ENCODE assay signal across 32 mouse cellular contexts in the genomic region with DNA sequence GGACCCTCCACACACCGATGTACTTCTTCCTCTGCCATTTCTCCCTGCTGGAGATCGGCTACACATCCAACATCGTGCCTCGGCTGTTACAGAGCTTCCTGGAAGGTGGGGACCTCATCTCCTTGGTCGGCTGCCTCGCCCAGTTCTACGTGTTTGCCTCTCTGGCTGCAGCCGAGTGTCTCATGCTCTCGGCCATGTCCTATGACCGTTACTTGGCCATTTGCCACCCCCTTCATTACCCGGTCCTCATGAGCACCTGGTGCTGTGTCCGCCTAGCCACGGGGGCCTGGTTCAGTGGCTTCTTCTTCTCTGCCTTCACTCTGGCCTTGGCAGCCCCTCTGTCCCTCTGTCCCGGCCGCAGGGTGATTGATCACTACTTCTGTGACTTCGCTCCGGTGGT. TPM values are rescaled to one million over a fixed set of nuclear protein-coding genes. Genes with fewer than 3 reads are reported as not detected.
DNase-seq lines count a peak whose midpoint lies in the region; TF ChIP-seq lines count a peak whose summit lies in the region.
"Had no signal": no experiment of that assay in that cellular context is flagged by ENCODE, and none has a peak within 500 bp of the region (broad histone marks: within the 10 kb centered on the region; RNA-seq: fewer than 3 reads in every experiment).

No protein-coding gene starts in this region.

- DNase-seq in left cerebral cortex, postnatal 4 days = peak; percentile 40
- DNase-seq in left cerebral cortex, postnatal 36 days (ENCODE audit: low spot score in 2 of 2) = no peak
- no peak for DNase-seq in layer of hippocampus, adult 9-11 months
- no peak for DNase-seq in lung, adult 2 months
- DNase-seq: adrenal gland, adult 8-10 months; adrenal gland, postnatal 36 days; cerebellum, adult 11 months; cerebellum, adult 8-10 months; gastrocnemius, postnatal 25 days; heart, adult 18-20 months; heart, postnatal 10 days; heart, postnatal 36 days had no signal

- H3K4me3 ChIP-seq in E14TG2a.4 (replicated peaks; ENCODE audit: low read length) (peak overlapping the region; percentile 64), ES-Bruce4 (ENCODE audit: low read depth, low read length) (0 out of 2 replicates have a peak overlapping the region, but pooled peaks have one; percentile 0)
- H3K4me3 ChIP-seq in lung, adult 2 months (replicated peaks; ENCODE audit: extremely low read depth, low read depth, low read length) = no peak overlapping the region
- H3K4me3 ChIP-seq: embryonic facial prominence, embryonic 12.5 days; embryonic facial prominence, embryonic 15.5 days; erythroblast, embryonic 14.5 days; forebrain, embryonic 12.5 days; forebrain, embryonic 15.5 days; heart, embryonic 12.5 days; heart, embryonic 15.5 days; hindbrain, embryonic 10.5 days; hindbrain, embryonic 13.5 days; intestine, embryonic 15.5 days had no signal

- TF ChIP-seq EP300 in ES-Bruce4 (IDR thresholded peaks at IDR 0.05; ENCODE audit: insufficient read depth, low read depth, low read length) = no peak

- no peak overlapping the region for H3K9ac ChIP-seq in ES-Bruce4 (ENCODE audit: low read depth, poor library complexity, severe bottlenecking)
- H3K9ac ChIP-seq: embryonic facial prominence, embryonic 12.5 days; embryonic facial prominence, embryonic 15.5 days; forebrain, embryonic 12.5 days; forebrain, embryonic 15.5 days; heart, embryonic 12.5 days; heart, embryonic 15.5 days; hindbrain, embryonic 13.5 days; intestine, embryonic 15.5 days had no signal

- H3K9me3 ChIP-seq in E14TG2a.4 (ENCODE audit: low read length) (no peaks in the 10 kb centered on the region), ES-Bruce4 (replicated peaks; ENCODE audit: control insufficient read depth, insufficient read depth, low read length, poor library complexity, severe bottlenecking) (no peaks in the 10 kb centered on the region)
- H3K9me3 ChIP-seq: embryonic facial prominence, embryonic 12.5 days; embryonic facial prominence, embryonic 15.5 days; forebrain, embryonic 12.5 days; forebrain, embryonic 15.5 days; G1E; heart, embryonic 15.5 days; hindbrain, embryonic 10.5 days; hindbrain, embryonic 13.5 days; intestine, embryonic 15.5 days had no signal

- H3K27ac ChIP-seq in ES-Bruce4 (ENCODE audit: insufficient read depth, low read length) = no peak overlapping the region
- H3K27ac ChIP-seq: embryonic facial prominence, embryonic 12.5 days; embryonic facial prominence, embryonic 15.5 days; forebrain, embryonic 12.5 days; forebrain, embryonic 15.5 days; heart, embryonic 15.5 days; hindbrain, embryonic 10.5 days; hindbrain, embryonic 13.5 days; intestine, embryonic 15.5 days had no signal

- intact Hi-C loops in left cerebral cortex, postnatal 4 days (cut with DNase I) = no loop called here
- intact Hi-C loops in left cerebral cortex, postnatal 36 days (cut with DNase I) = no loop called here

- WGBS in lung, adult 2 months = 78% methylated on average over 17 of the region's 17 CpGs

- no peak for TF ChIP-seq POLR2A in ES-Bruce4 (IDR thresholded peaks at IDR 0.05; ENCODE audit: insufficient read depth, low read length)
- no peak for TF ChIP-seq POLR2A in lung, adult 2 months (IDR thresholded peaks at IDR 0.05; ENCODE audit: borderline replicate concordance, extremely low read depth, low read depth, low read length)

- TF ChIP-seq CTCF in E14TG2a.4 (conservative IDR thresholded peaks at IDR 0.05; ENCODE audit: low read length) (no peak), ES-Bruce4 (IDR thresholded peaks at IDR 0.05; ENCODE audit: low read depth, low read length) (no peak)
- TF ChIP-seq CTCF in lung, adult 2 months (IDR thresholded peaks at IDR 0.05; ENCODE audit: insufficient read depth, low read length) = no peak

- H3K27me3 ChIP-seq in E14TG2a.4 (ENCODE audit: insufficient read depth, low read length) = peaks cover 31% of the 10 kb centered on the region
- H3K27me3 ChIP-seq in ES-Bruce4 (ENCODE audit: control insufficient read depth, insufficient read depth, low read length, poor library complexity, severe bottlenecking) = no peaks in the 10 kb centered on the region
- H3K27me3 ChIP-seq: embryonic facial prominence, embryonic 12.5 days; embryonic facial prominence, embryonic 15.5 days; forebrain, embryonic 15.5 days; hindbrain, embryonic 13.5 days; intestine, embryonic 15.5 days; Patski had no signal

- no peaks in the 10 kb centered on the region for H3K36me3 ChIP-seq in E14TG2a.4 (ENCODE audit: insufficient read depth, low read length)
- no peaks in the 10 kb centered on the region for H3K36me3 ChIP-seq in ES-Bruce4 (ENCODE audit: control insufficient read depth, insufficient read depth, low read length, poor library complexity, severe bottlenecking)
- H3K36me3 ChIP-seq: embryonic facial prominence, embryonic 12.5 days; embryonic facial prominence, embryonic 15.5 days; forebrain, embryonic 12.5 days; forebrain, embryonic 15.5 days; G1E; heart, embryonic 12.5 days; heart, embryonic 15.5 days; hindbrain, embryonic 10.5 days; hindbrain, embryonic 13.5 days; intestine, embryonic 15.5 days had no signal

- peaks cover 12% of the 10 kb centered on the region for H3K4me1 ChIP-seq in E14TG2a.4 (replicated peaks; ENCODE audit: low read depth, low read length)
- H3K4me1 ChIP-seq in ES-Bruce4 (ENCODE audit: control insufficient read depth, insufficient read depth, low read length) = no peaks in the 10 kb centered on the region
- no peaks in the 10 kb centered on the region for H3K4me1 ChIP-seq in lung, adult 2 months (ENCODE audit: control insufficient read depth, insufficient read depth, low read length)
- H3K4me1 ChIP-seq: embryonic facial prominence, embryonic 12.5 days; embryonic facial prominence, embryonic 15.5 days; forebrain, embryonic 12.5 days; forebrain, embryonic 15.5 days; heart, embryonic 12.5 days; heart, embryonic 15.5 days; hindbrain, embryonic 10.5 days; hindbrain, embryonic 13.5 days; intestine, embryonic 15.5 days had no signal

RNA-seq across cellular contexts. Expression of gene Olfr279, which starts 5.4 kb away (rescaled TPM):
- not detected for total RNA-seq in left cerebral cortex, postnatal 4 days (2021)
- not detected for total RNA-seq in left cerebral cortex, postnatal 36 days (2021)
- polyA plus RNA-seq in ES-Bruce4 (2011; ENCODE audit: insufficient read depth, insufficient read length, low read depth, missing spikeins) = 0.10 TPM in 1 of 2 replicates, not detected in the other
- polyA plus RNA-seq in lung, adult 2 months (2012; rRNA removed) = 0.12 and 0.13 TPM in 2 replicates
- total RNA-seq: adrenal gland, adult 8-10 months; adrenal gland, postnatal 36 days; common myeloid progenitor, adult 5-6 weeks; gastrocnemius, adult 8-10 months; gastrocnemius, postnatal 25 days; heart, adult 18-20 months; heart, postnatal 10 days; heart, postnatal 36 days had no signal
- polyA plus RNA-seq: C2C12; CD4-positive, CD25-positive, alpha-beta regulatory T cell, adult 4 months; erythroblast, embryonic 14.5 days; forebrain, embryonic 12.5 days; forebrain, embryonic 15.5 days; G1E; gonadal fat pad, adult 2 months; heart, embryonic 12.5 days; heart, embryonic 15.5 days; hindbrain, embryonic 10.5 days; hindbrain, embryonic 13.5 days; hindbrain, embryonic 16.5 days; intestine, embryonic 15.5 days; Patski had no signal

RNA-seq across cellular contexts. Expression of gene Lalba, which starts 15.1 kb away (rescaled TPM):
- not detected for total RNA-seq in left cerebral cortex, postnatal 4 days (2021)
- total RNA-seq in left cerebral cortex, postnatal 36 days (2021) = not detected
- not detected in 2 replicates for polyA plus RNA-seq in ES-Bruce4 (2011; ENCODE audit: insufficient read depth, insufficient read length, low read depth, missing spikeins)
- polyA plus RNA-seq in lung, adult 2 months (2012; rRNA removed) = 0.39 TPM in 1 of 2 replicates, not detected in the other
- total RNA-seq: adrenal gland, adult 8-10 months; adrenal gland, postnatal 36 days; common myeloid progenitor, adult 5-6 weeks; G1E; gastrocnemius, adult 8-10 months; gastrocnemius, postnatal 25 days; heart, postnatal 36 days had no signal
- polyA plus RNA-seq: C2C12; embryonic facial prominence, embryonic 12.5 days; embryonic facial prominence, embryonic 15.5 days; erythroblast, embryonic 14.5 days; forebrain, embryonic 12.5 days; forebrain, embryonic 15.5 days; G1E; heart, embryonic 12.5 days; heart, embryonic 15.5 days; hindbrain, embryonic 13.5 days; hindbrain, embryonic 16.5 days; intestine, embryonic 15.5 days; Patski had no signal

RNA-seq across cellular contexts. Expression of gene OR5BS1P, which starts 27.9 kb away (rescaled TPM):
- not detected for total RNA-seq in left cerebral cortex, postnatal 4 days (2021)
- total RNA-seq in left cerebral cortex, postnatal 36 days (2021) = not detected
- not detected in 2 replicates for polyA plus RNA-seq in ES-Bruce4 (2011; ENCODE audit: insufficient read depth, insufficient read length, low read depth, missing spikeins)
- polyA plus RNA-seq in lung, adult 2 months (2012; rRNA removed) = 0.03 and 0.05 TPM in 2 replicates
- total RNA-seq: adrenal gland, adult 8-10 months; adrenal gland, postnatal 36 days; common myeloid progenitor, adult 5-6 weeks; gastrocnemius, adult 8-10 months; gastrocnemius, postnatal 25 days; heart, adult 18-20 months; heart, postnatal 10 days; heart, postnatal 36 days had no signal
- polyA plus RNA-seq: C2C12; CD4-positive, CD25-positive, alpha-beta regulatory T cell, adult 4 months; embryonic facial prominence, embryonic 12.5 days; embryonic facial prominence, embryonic 15.5 days; erythroblast, embryonic 14.5 days; forebrain, embryonic 12.5 days; forebrain, embryonic 15.5 days; G1E; gonadal fat pad, adult 2 months; heart, embryonic 12.5 days; heart, embryonic 15.5 days; hindbrain, embryonic 10.5 days; hindbrain, embryonic 13.5 days; hindbrain, embryonic 16.5 days; intestine, embryonic 15.5 days; Patski had no signal

RNA-seq across cellular contexts. Expression of gene Kansl2, which starts 36.4 kb away (rescaled TPM):
- total RNA-seq in left cerebral cortex, postnatal 4 days (2021) = 10 to 100 TPM; 72.2 to 77.1 TPM
- 10 to 100 TPM; 58.9 to 60.9 TPM for total RNA-seq in left cerebral cortex, postnatal 36 days (2021)
- 116 and 119 TPM in 2 replicates for polyA plus RNA-seq in ES-Bruce4 (2011; ENCODE audit: insufficient read depth, insufficient read length, low read depth, missing spikeins)
- polyA plus RNA-seq in lung, adult 2 months (2012; rRNA removed) = 26.7 and 32.1 TPM in 2 replicates

RNA-seq across cellular contexts. Expression of gene Olfr281, which starts 45.2 kb away (rescaled TPM):
- not detected for total RNA-seq in left cerebral cortex, postnatal 4 days (2021)
- not detected for total RNA-seq in left cerebral cortex, postnatal 36 days (2021)
- polyA plus RNA-seq in ES-Bruce4 (2011; ENCODE audit: insufficient read depth, insufficient read length, low read depth, missing spikeins) = not detected in 2 replicates
- polyA plus RNA-seq in lung, adult 2 months (2012; rRNA removed) = not detected in 2 replicates
- total RNA-seq: adrenal gland, adult 8-10 months; adrenal gland, postnatal 36 days; common myeloid progenitor, adult 5-6 weeks; gastrocnemius, adult 8-10 months; gastrocnemius, postnatal 25 days; heart, adult 18-20 months; heart, postnatal 10 days; heart, postnatal 36 days had no signal
- polyA plus RNA-seq: C2C12; CD4-positive, CD25-positive, alpha-beta regulatory T cell, adult 4 months; embryonic facial prominence, embryonic 15.5 days; forebrain, embryonic 15.5 days; G1E; gonadal fat pad, adult 2 months; heart, embryonic 12.5 days; heart, embryonic 15.5 days; hindbrain, embryonic 10.5 days; hindbrain, embryonic 13.5 days; hindbrain, embryonic 16.5 days; intestine, embryonic 15.5 days; Patski had no signal
